Mouse (Mus musculus): ENCODE measurements around the gene Ccdc85c. TPM values are rescaled to one million over a fixed set of nuclear protein-coding genes. Genes with fewer than 3 reads are reported as not detected.
A peak's percentile ranks its signal among the peaks of the same experiment; 100 is the strongest.

Gene Ccdc85c
- polyA plus RNA-seq, 1 experiment from 2014 or later: 7.7 TPM

DNA sequence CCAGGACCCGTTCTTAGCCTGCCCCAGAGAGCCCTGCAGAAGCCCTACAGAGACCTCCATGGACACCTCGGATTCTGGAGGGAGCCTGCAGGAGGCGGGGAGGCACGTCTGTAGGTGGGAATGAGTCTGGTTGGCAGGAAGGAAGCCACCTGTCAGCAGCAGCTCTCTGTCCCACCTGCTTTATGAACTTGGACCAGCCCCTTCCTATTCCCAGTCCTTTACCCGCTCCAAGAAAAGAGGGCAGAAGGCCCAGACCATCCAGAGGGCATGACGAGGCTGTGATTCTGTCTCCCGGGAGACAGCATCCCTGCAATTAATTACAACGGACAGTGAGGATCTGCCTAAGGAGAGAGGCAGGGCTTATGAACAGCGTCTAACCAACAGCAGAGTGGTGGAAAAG is 43.3 kb downstream of the Ccdc85c start:
- ATAC-seq (replicated peaks; ENCODE audit: low FRiP score): no peak
- no peaks in the 10 kb centered on the region for H3K36me3 ChIP-seq
- H3K4me1 ChIP-seq: peaks cover 52% of the 10 kb centered on the region
- no peak overlapping the region for H3K9ac ChIP-seq
- no peak overlapping the region for H3K27ac ChIP-seq
- H3K4me2 ChIP-seq: no peak overlapping the region
- no peaks in the 10 kb centered on the region for H3K27me3 ChIP-seq
- 55% methylated on average over 9 of the region's 9 CpGs for WGBS
- no peak overlapping the region for H3K4me3 ChIP-seq (replicated peaks)
- H3K9me3 ChIP-seq (replicated peaks): no peaks in the 10 kb centered on the region

- no peaks in the 10 kb centered on the region for H3K36me3 ChIP-seq
- peaks cover 45% of the 10 kb centered on the region for H3K4me1 ChIP-seq
- H3K27me3 ChIP-seq: no peaks in the 10 kb centered on the region
- no peak overlapping the region for H3K4me3 ChIP-seq (replicated peaks)
- WGBS: 55% methylated on average over 16 of the region's 18 CpGs
- H3K9me3 ChIP-seq (replicated peaks): no peaks in the 10 kb centered on the region
- no peak overlapping the region for H3K4me2 ChIP-seq
- ATAC-seq (replicated peaks; ENCODE audit: low FRiP score): peak; percentile 41; the same call in 1 of the 2 replicates
- H3K9ac ChIP-seq: no peak overlapping the region
- no peak overlapping the region for H3K27ac ChIP-seq
These were observed 44.1 kb downstream of the Ccdc85c start for GRCm38 (mm10) chr12:108230821-108231794.

DNA sequence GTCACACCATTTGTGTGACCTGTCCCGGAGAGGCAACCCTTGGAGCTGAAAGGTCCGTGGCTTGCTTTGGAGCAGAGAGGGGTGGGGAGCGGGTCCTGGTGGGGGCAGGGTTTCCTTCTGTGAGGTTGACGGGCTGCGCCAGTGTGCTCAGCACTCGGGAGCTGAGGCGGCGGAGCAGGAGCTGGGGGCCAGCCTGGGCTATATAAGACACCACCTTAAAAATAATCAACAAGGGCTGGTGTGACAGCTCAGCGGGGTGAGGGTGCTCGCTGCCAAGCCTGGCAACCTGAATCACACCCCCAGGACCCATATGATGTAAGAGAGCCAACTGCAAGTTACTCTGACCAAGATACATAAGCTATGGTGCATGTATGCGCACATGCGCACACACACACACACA is 45.1 kb downstream of the Ccdc85c start:
- Histone ChIP-seq H3K36me3 (no peaks in the 10 kb centered on the region), H3K4me2 (no peak overlapping the region), H3K4me1 (peaks cover 45% of the 10 kb centered on the region), H3K9ac (no peak overlapping the region), H3K27ac (no peak overlapping the region), H3K27me3 (no peaks in the 10 kb centered on the region), H3K9me3 (replicated peaks) (no peaks in the 10 kb centered on the region), H3K4me3 (replicated peaks) (no peak overlapping the region)
- ATAC-seq (replicated peaks; ENCODE audit: low FRiP score): no peak
- WGBS: 67% methylated on average over 12 of the region's 12 CpGs

GRCm38 (mm10) chr12:108227527-108227926 is 47.7 kb downstream of the Ccdc85c start:
- Histone ChIP-seq H3K27ac (no peak overlapping the region), H3K27me3 (no peaks in the 10 kb centered on the region), H3K9me3 (replicated peaks) (no peaks in the 10 kb centered on the region), H3K4me3 (replicated peaks) (no peak overlapping the region), H3K36me3 (no peaks in the 10 kb centered on the region), H3K9ac (no peak overlapping the region), H3K4me1 (peaks cover 65% of the 10 kb centered on the region), H3K4me2 (no peak overlapping the region)
- 87% methylated on average over 16 of the region's 16 CpGs for WGBS
- no peak for ATAC-seq (replicated peaks; ENCODE audit: low FRiP score)

- ATAC-seq (replicated peaks; ENCODE audit: low FRiP score): no peak
These were observed 48.3 kb downstream of the Ccdc85c start for GRCm38 (mm10) chr12:108226941-108227340.

DNA sequence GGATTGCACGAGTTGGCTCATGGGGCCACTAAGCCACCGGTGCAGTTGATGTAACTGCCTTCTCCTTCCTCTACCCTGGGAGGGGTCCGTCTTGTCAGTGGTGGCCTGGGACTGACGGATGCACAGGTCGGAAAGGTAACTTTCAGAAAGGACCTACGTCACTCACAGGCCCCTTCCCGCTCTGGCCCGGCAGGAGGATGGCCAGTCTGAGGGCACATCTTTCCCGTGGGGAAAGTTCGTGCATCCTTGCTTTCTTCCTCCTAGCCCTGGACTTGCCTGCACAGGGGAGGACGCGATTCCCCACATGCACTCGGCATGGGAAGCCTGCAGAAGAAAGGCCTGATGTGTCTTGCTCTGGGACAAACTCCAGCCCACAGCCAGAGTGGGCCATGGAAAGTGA is 49.0 kb downstream of the Ccdc85c start:
- H3K9ac ChIP-seq: no peak overlapping the region
- no peaks in the 10 kb centered on the region for H3K9me3 ChIP-seq (replicated peaks)
- H3K36me3 ChIP-seq: no peaks in the 10 kb centered on the region
- WGBS: 84% methylated on average over 13 of the region's 13 CpGs
- H3K27ac ChIP-seq: no peak overlapping the region
- H3K27me3 ChIP-seq: no peaks in the 10 kb centered on the region
- H3K4me1 ChIP-seq: peaks cover 58% of the 10 kb centered on the region
- no peak for ATAC-seq (replicated peaks; ENCODE audit: low FRiP score)
- no peak overlapping the region for H3K4me3 ChIP-seq (replicated peaks)
- no peak overlapping the region for H3K4me2 ChIP-seq

More at GRCm38 (mm10) chr12:108226941-108227340, 48.3 kb downstream of the Ccdc85c start:
- no peak overlapping the region for H3K27ac ChIP-seq
- no peaks in the 10 kb centered on the region for H3K36me3 ChIP-seq
- H3K4me3 ChIP-seq (replicated peaks): no peak overlapping the region
- no peak overlapping the region for H3K9ac ChIP-seq
- peaks cover 63% of the 10 kb centered on the region for H3K4me1 ChIP-seq
- H3K4me2 ChIP-seq: no peak overlapping the region
- H3K9me3 ChIP-seq (replicated peaks): no peaks in the 10 kb centered on the region
- 81% methylated on average over 12 of the region's 12 CpGs for WGBS
- no peaks in the 10 kb centered on the region for H3K27me3 ChIP-seq

- Histone ChIP-seq H3K4me2 (no peak overlapping the region), H3K27me3 (no peaks in the 10 kb centered on the region), H3K27ac (no peak overlapping the region), H3K9me3 (replicated peaks) (no peaks in the 10 kb centered on the region), H3K36me3 (no peaks in the 10 kb centered on the region), H3K4me3 (replicated peaks) (no peak overlapping the region), H3K9ac (0 out of 2 replicates have a peak overlapping the region, but pooled peaks have one; percentile 2), H3K4me1 (peaks cover 58% of the 10 kb centered on the region)
- WGBS: 64% methylated on average over 7 of the region's 7 CpGs
- no peak for ATAC-seq (replicated peaks; ENCODE audit: low FRiP score)
These were observed 49.4 kb downstream of the Ccdc85c start for GRCm38 (mm10) chr12:108225781-108226180.

DNA sequence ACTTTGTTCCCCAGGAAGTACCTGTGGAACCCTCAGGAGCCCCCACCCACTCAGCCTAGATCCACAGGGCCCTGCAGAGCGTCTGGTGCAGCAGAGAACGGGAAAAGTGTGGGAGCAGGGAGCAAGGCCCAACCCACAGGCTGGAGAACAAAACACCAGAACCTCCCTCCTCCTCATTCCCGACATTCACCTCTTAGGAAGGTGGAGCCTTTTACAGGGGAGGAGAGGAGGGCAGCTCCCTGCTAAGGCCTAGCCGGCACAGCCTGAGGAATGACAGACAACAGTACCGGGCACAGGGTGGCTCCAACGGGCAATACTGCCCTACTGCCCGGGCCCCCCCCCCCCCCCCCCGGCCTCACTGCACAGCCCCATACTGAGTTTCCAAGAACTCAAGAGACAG is 51.9 kb downstream of the Ccdc85c start:
- Histone ChIP-seq H3K36me3 (no peaks in the 10 kb centered on the region), H3K4me3 (replicated peaks) (no peak overlapping the region), H3K27ac (no peak overlapping the region), H3K9ac (no peak overlapping the region), H3K27me3 (no peaks in the 10 kb centered on the region), H3K4me2 (no peak overlapping the region), H3K4me1 (peaks cover 66% of the 10 kb centered on the region), H3K9me3 (replicated peaks) (no peaks in the 10 kb centered on the region)
- WGBS: 48% methylated on average over 7 of the region's 8 CpGs
- no peak for ATAC-seq (replicated peaks; ENCODE audit: low FRiP score)

DNA sequence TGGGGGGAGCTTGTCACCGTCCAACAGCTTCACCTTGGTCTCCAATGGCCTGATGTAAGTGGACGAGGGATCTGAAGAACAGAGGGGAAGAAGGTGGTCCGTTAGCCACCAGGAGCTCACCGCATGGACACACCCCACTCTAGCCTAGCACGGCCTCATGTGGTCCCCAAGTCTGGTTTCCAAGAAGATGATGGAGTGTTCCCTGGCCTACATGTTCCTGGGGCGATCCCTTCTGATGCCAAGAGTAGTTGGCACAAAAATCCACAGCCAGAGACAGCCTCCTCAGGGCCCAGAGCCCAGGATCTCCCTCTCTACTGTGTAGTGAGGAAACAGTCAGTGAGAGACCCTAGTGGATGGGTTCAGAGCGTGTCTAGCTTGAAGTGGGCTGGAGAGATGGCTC is 53.5 kb downstream of the Ccdc85c start:
- WGBS: 87% methylated on average over 7 of the region's 7 CpGs
- no peaks in the 10 kb centered on the region for H3K36me3 ChIP-seq
- no peak overlapping the region for H3K4me3 ChIP-seq (replicated peaks)
- ATAC-seq (replicated peaks; ENCODE audit: low FRiP score): no peak
- no peaks in the 10 kb centered on the region for H3K9me3 ChIP-seq (replicated peaks)
- H3K4me2 ChIP-seq: no peak overlapping the region
- H3K27me3 ChIP-seq: no peaks in the 10 kb centered on the region
- peaks cover 77% of the 10 kb centered on the region for H3K4me1 ChIP-seq
- H3K27ac ChIP-seq: no peak overlapping the region
- no peak overlapping the region for H3K9ac ChIP-seq

GRCm38 (mm10) chr12:108221206-108221605 is 54.0 kb downstream of the Ccdc85c start:
- H3K9ac ChIP-seq: no peak overlapping the region
- H3K4me1 ChIP-seq: peaks cover 77% of the 10 kb centered on the region
- WGBS: 59% methylated on average over 10 of the region's 10 CpGs
- no peaks in the 10 kb centered on the region for H3K9me3 ChIP-seq (replicated peaks)
- H3K36me3 ChIP-seq: no peaks in the 10 kb centered on the region
- peak; percentile 16; the same call in 1 of the 2 replicates for ATAC-seq (replicated peaks; ENCODE audit: low FRiP score)
- no peak overlapping the region for H3K27ac ChIP-seq
- H3K4me3 ChIP-seq (replicated peaks): no peak overlapping the region
- H3K27me3 ChIP-seq: no peaks in the 10 kb centered on the region
- no peak overlapping the region for H3K4me2 ChIP-seq

- Histone ChIP-seq H3K36me3 (no peaks in the 10 kb centered on the region), H3K9ac (no peak overlapping the region), H3K9me3 (replicated peaks) (no peaks in the 10 kb centered on the region), H3K4me1 (peaks cover 72% of the 10 kb centered on the region), H3K4me3 (replicated peaks) (no peak overlapping the region), H3K27ac (no peak overlapping the region), H3K4me2 (no peak overlapping the region), H3K27me3 (no peaks in the 10 kb centered on the region)
- ATAC-seq (replicated peaks; ENCODE audit: low FRiP score): peak; percentile 33; the same call in 1 of the 2 replicates
- WGBS: 69% methylated on average over 12 of the region's 12 CpGs
These were observed 54.6 kb downstream of the Ccdc85c start for GRCm38 (mm10) chr12:108220621-108221020.

GRCm38 (mm10) chr12:108219825-108220616 is 55.2 kb downstream of the Ccdc85c start:
- Histone ChIP-seq H3K4me1 (peaks cover 70% of the 10 kb centered on the region), H3K36me3 (no peaks in the 10 kb centered on the region), H3K27ac (0 out of 2 replicates have a peak overlapping the region, but pooled peaks have one; percentile 14), H3K9me3 (replicated peaks) (no peaks in the 10 kb centered on the region), H3K27me3 (no peaks in the 10 kb centered on the region), H3K9ac (no peak overlapping the region), H3K4me3 (replicated peaks) (no peak overlapping the region), H3K4me2 (no peak overlapping the region)
- ATAC-seq (replicated peaks; ENCODE audit: low FRiP score): no peak
- 68% methylated on average over 21 of the region's 21 CpGs for whole genome bisulfite sequencing
